Mouse (Mus musculus) hindbrain, embryonic 14.5 days (tissue): ENCODE measurements at regions not wholly inside any gene's neighbourhood (a gene's known extent, or its start where the extent isn't known, plus 50 kb on each side); places are given as distances from the start of the nearest gene placed in this dataset.

ENCODE experiments used
- ATAC-seq: fragments of 200-750 bp; cut with Nextera tagmentation; 2 replicates; pipeline ENCODE4 v1.8.0; 2017; ENCODE audit warnings: moderate number of reproducible peaks, mild to moderate bottlenecking, moderate TSS enrichment, moderate library complexity; ENCODE audit not compliant: low FRiP score
- DNase-seq: peaks from one replicate; pipeline ENCODE4 v3.0.0-alpha.2; 2015; ENCODE audit warnings: low spot score
- H3K27ac ChIP-seq: fragments of 300-500 bp; sonication (generic); 2 replicates; pipeline ENCODE4 v1.5.1; 2014; ENCODE audit warnings: mild to moderate bottlenecking, moderate library complexity
- H3K27me3 ChIP-seq: fragments of 300-500 bp; sonication (generic); 2 replicates; pipeline ENCODE4 v1.6.1; 2014; ENCODE audit warnings: mild to moderate bottlenecking, low read length, mixed read lengths; ENCODE audit not compliant: control insufficient read depth, insufficient read depth
- H3K36me3 ChIP-seq: fragments of 300-500 bp; sonication (generic); replicated peaks from 2 replicates; pipeline ENCODE4 v1.6.1; 2014; ENCODE audit not compliant: control insufficient read depth, insufficient read depth
- H3K4me1 ChIP-seq: fragments of 300-500 bp; sonication (generic); replicated peaks from 2 replicates; pipeline ENCODE4 v1.6.1; 2014; ENCODE audit warnings: antibody characterized with exemption, low read length, mixed read lengths; ENCODE audit not compliant: control insufficient read depth, insufficient read depth
- H3K4me2 ChIP-seq: fragments of 300-500 bp; sonication (generic); replicated peaks from 2 replicates; pipeline ENCODE4 v1.6.1; 2014; ENCODE audit warnings: mild to moderate bottlenecking, moderate library complexity
- H3K4me3 ChIP-seq: fragments of 300-500 bp; sonication (generic); replicated peaks from 2 replicates; pipeline ENCODE4 v1.5.1; 2014; ENCODE audit warnings: mild to moderate bottlenecking, low read length
- H3K9ac ChIP-seq: fragments of 300-500 bp; sonication (generic); 2 replicates; pipeline ENCODE4 v1.6.1; 2014
- H3K9me3 ChIP-seq: fragments of 300-500 bp; sonication (generic); 2 replicates; pipeline ENCODE4 v1.6.1; 2016; ENCODE audit warnings: low read length; ENCODE audit not compliant: control insufficient read depth
- WGBS: fragments of 180-500 bp; shearing (Covaris S2); extraction: QIAGEN DNeasy Blood & Tissue Kit; methylation state at CpG from one replicate; pipeline ENCODE4 v1.1.7; 2014; 5-methylcytosine and 5-hydroxymethylcytosine counted together

- H3K27me3 ChIP-seq: no peaks in the 10 kb centered on the region
- H3K4me1 ChIP-seq: no peaks in the 10 kb centered on the region
- peak; percentile 74 for DNase-seq
- WGBS: 42% methylated on average over 6 of the region's 6 CpGs
- no peak overlapping the region for H3K4me2 ChIP-seq
- peak; percentile 55; the same call in 1 of the 2 replicates for ATAC-seq
- no peak overlapping the region for H3K9ac ChIP-seq
- no peaks in the 10 kb centered on the region for H3K9me3 ChIP-seq
- H3K4me3 ChIP-seq: no peak overlapping the region
- no peak overlapping the region for H3K27ac ChIP-seq
- no peaks in the 10 kb centered on the region for H3K36me3 ChIP-seq
Measured at GRCm38 (mm10) chr5:62939050-62939449, 125.4 kb downstream of the Dthd1 start.
